Mouse (Mus musculus) liver, postnatal 0 days (tissue): ENCODE data around the gene Mllt11.

Source experiments
- CTCF ChIP-seq: sonication (generic); IDR thresholded peaks from 2 replicates; pipeline ENCODE4 v1.5.1; 2016; ENCODE audit warnings: antibody characterized with exemption, low read depth
- EP300 ChIP-seq: IDR thresholded peaks from 2 replicates; pipeline ENCODE4 v1.6.1; 2016; ENCODE audit warnings: antibody characterized with exemption, low read depth, mild to moderate bottlenecking

- TF ChIP-seq CTCF, result no peak
- TF ChIP-seq EP300, result no peak
These were observed 34.1 kb upstream of the Mllt11 start for GRCm38 (mm10) chr3:95266052-95266451.
